Mouse (Mus musculus): ENCODE measurements at regions not wholly inside any gene's neighbourhood (a gene's known extent, or its start where the extent isn't known, plus 50 kb on each side); places are given as distances from the start of the nearest gene placed in this dataset.

GRCm38 (mm10) chr16:86404309-86404708, 502.7 kb upstream of the Adamts5 start:
- no peak for ATAC-seq (ENCODE audit: extremely low read depth, insufficient number of reproducible peaks, low FRiP score, low TSS enrichment)
- no peaks in the 10 kb centered on the region for H3K36me3 ChIP-seq
- no peak overlapping the region for H3K9ac ChIP-seq
- H3K4me2 ChIP-seq: no peak overlapping the region
- no peak overlapping the region for H3K27ac ChIP-seq (replicated peaks)
- no peaks in the 10 kb centered on the region for H3K9me3 ChIP-seq
- H3K4me3 ChIP-seq: no peak overlapping the region
- WGBS: 80% methylated on average over 2 of the region's 2 CpGs
- H3K4me1 ChIP-seq: no peaks in the 10 kb centered on the region
- no peaks in the 10 kb centered on the region for H3K27me3 ChIP-seq (replicated peaks)

- 87% methylated on average over 1 of the region's 1 CpGs for WGBS
- H3K36me3 ChIP-seq: no peaks in the 10 kb centered on the region
- no peaks in the 10 kb centered on the region for H3K27me3 ChIP-seq (replicated peaks)
- no peaks in the 10 kb centered on the region for H3K4me1 ChIP-seq
- H3K9me3 ChIP-seq: no peaks in the 10 kb centered on the region
- no peak overlapping the region for H3K4me2 ChIP-seq
- H3K27ac ChIP-seq (replicated peaks): no peak overlapping the region
- no peak overlapping the region for H3K9ac ChIP-seq
- no peak overlapping the region for H3K4me3 ChIP-seq
- ATAC-seq (ENCODE audit: extremely low read depth, insufficient number of reproducible peaks, low FRiP score, low TSS enrichment): no peak
Measured at GRCm38 (mm10) chr16:86401381-86401780, 499.8 kb upstream of the Adamts5 start.

GRCm38 (mm10) chr16:86399288-86399687, 497.7 kb upstream of the Adamts5 start:
- no peak overlapping the region for H3K4me2 ChIP-seq
- no peak for ATAC-seq (ENCODE audit: extremely low read depth, insufficient number of reproducible peaks, low FRiP score, low TSS enrichment)
- 85% methylated on average over 1 of the region's 1 CpGs for WGBS
- no peaks in the 10 kb centered on the region for H3K4me1 ChIP-seq
- H3K36me3 ChIP-seq: no peaks in the 10 kb centered on the region
- H3K4me3 ChIP-seq: no peak overlapping the region
- H3K9ac ChIP-seq: no peak overlapping the region
- H3K27me3 ChIP-seq (replicated peaks): no peaks in the 10 kb centered on the region
- no peak overlapping the region for H3K27ac ChIP-seq (replicated peaks)
- H3K9me3 ChIP-seq: no peaks in the 10 kb centered on the region

GRCm38 (mm10) chr16:86397521-86397920, 495.9 kb upstream of the Adamts5 start:
- Histone ChIP-seq H3K27me3 (replicated peaks) (no peaks in the 10 kb centered on the region), H3K9ac (no peak overlapping the region), H3K4me2 (no peak overlapping the region), H3K4me3 (no peak overlapping the region), H3K27ac (replicated peaks) (no peak overlapping the region), H3K36me3 (no peaks in the 10 kb centered on the region), H3K4me1 (no peaks in the 10 kb centered on the region), H3K9me3 (no peaks in the 10 kb centered on the region)
- no peak for ATAC-seq (ENCODE audit: extremely low read depth, insufficient number of reproducible peaks, low FRiP score, low TSS enrichment)
- 67% methylated on average over 2 of the region's 2 CpGs for WGBS

- 57% methylated on average over 3 of the region's 3 CpGs for WGBS
- ATAC-seq (ENCODE audit: extremely low read depth, insufficient number of reproducible peaks, low FRiP score, low TSS enrichment): no peak
Measured at GRCm38 (mm10) chr16:86389063-86389723, 487.6 kb upstream of the Adamts5 start.

GRCm38 (mm10) chr16:86388128-86388527, 486.5 kb upstream of the Adamts5 start:
- Histone ChIP-seq H3K9ac (no peak overlapping the region), H3K9me3 (no peaks in the 10 kb centered on the region), H3K36me3 (no peaks in the 10 kb centered on the region), H3K4me3 (no peak overlapping the region), H3K27ac (replicated peaks) (no peak overlapping the region), H3K4me1 (no peaks in the 10 kb centered on the region), H3K4me2 (no peak overlapping the region), H3K27me3 (replicated peaks) (no peaks in the 10 kb centered on the region)
- no peak for ATAC-seq (ENCODE audit: extremely low read depth, insufficient number of reproducible peaks, low FRiP score, low TSS enrichment)
- WGBS: 65% methylated on average over 1 of the region's 1 CpGs

More at GRCm38 (mm10) chr16:86389063-86389723, 487.6 kb upstream of the Adamts5 start:
- Histone ChIP-seq H3K4me3 (no peak overlapping the region), H3K36me3 (no peaks in the 10 kb centered on the region), H3K4me1 (no peaks in the 10 kb centered on the region), H3K9me3 (no peaks in the 10 kb centered on the region), H3K4me2 (no peak overlapping the region), H3K27me3 (replicated peaks) (no peaks in the 10 kb centered on the region), H3K9ac (no peak overlapping the region), H3K27ac (replicated peaks) (no peak overlapping the region)

GRCm38 (mm10) chr16:86377991-86378390, 476.4 kb upstream of the Adamts5 start:
- 39% methylated on average over 3 of the region's 3 CpGs for WGBS
- no peaks in the 10 kb centered on the region for H3K9me3 ChIP-seq
- ATAC-seq (ENCODE audit: extremely low read depth, insufficient number of reproducible peaks, low FRiP score, low TSS enrichment): no peak

GRCm38 (mm10) chr16:86371652-86372051, 470.0 kb upstream of the Adamts5 start:
- Histone ChIP-seq H3K4me1 (no peaks in the 10 kb centered on the region), H3K4me3 (no peak overlapping the region), H3K27ac (replicated peaks) (no peak overlapping the region), H3K4me2 (no peak overlapping the region), H3K9ac (no peak overlapping the region), H3K27me3 (replicated peaks) (no peaks in the 10 kb centered on the region), H3K36me3 (no peaks in the 10 kb centered on the region), H3K9me3 (no peaks in the 10 kb centered on the region)
- WGBS: 54% methylated on average over 4 of the region's 4 CpGs
- no peak for ATAC-seq (ENCODE audit: extremely low read depth, insufficient number of reproducible peaks, low FRiP score, low TSS enrichment)

More at GRCm38 (mm10) chr16:86377991-86378390, 476.4 kb upstream of the Adamts5 start:
- H3K4me3 ChIP-seq: no peak overlapping the region
- no peak overlapping the region for H3K9ac ChIP-seq
- no peaks in the 10 kb centered on the region for H3K36me3 ChIP-seq
- H3K27ac ChIP-seq (replicated peaks): no peak overlapping the region
- no peaks in the 10 kb centered on the region for H3K4me1 ChIP-seq
- H3K4me2 ChIP-seq: no peak overlapping the region
- no peaks in the 10 kb centered on the region for H3K27me3 ChIP-seq (replicated peaks)

GRCm38 (mm10) chr16:86368449-86368848, 466.8 kb upstream of the Adamts5 start:
- H3K9me3 ChIP-seq: no peaks in the 10 kb centered on the region
- no peaks in the 10 kb centered on the region for H3K4me1 ChIP-seq
- H3K27me3 ChIP-seq (replicated peaks): no peaks in the 10 kb centered on the region
- H3K4me3 ChIP-seq: no peak overlapping the region
- WGBS: 65% methylated on average over 5 of the region's 5 CpGs
- H3K4me2 ChIP-seq: no peak overlapping the region
- no peak overlapping the region for H3K27ac ChIP-seq (replicated peaks)
- ATAC-seq (ENCODE audit: extremely low read depth, insufficient number of reproducible peaks, low FRiP score, low TSS enrichment): no peak
- H3K36me3 ChIP-seq: no peaks in the 10 kb centered on the region
- H3K9ac ChIP-seq: no peak overlapping the region

- Histone ChIP-seq H3K4me3 (no peak overlapping the region), H3K4me1 (no peaks in the 10 kb centered on the region), H3K27me3 (replicated peaks) (no peaks in the 10 kb centered on the region), H3K4me2 (no peak overlapping the region), H3K36me3 (no peaks in the 10 kb centered on the region), H3K9ac (no peak overlapping the region), H3K27ac (replicated peaks) (no peak overlapping the region), H3K9me3 (no peaks in the 10 kb centered on the region)
- WGBS: 76% methylated on average over 1 of the region's 1 CpGs
- no peak for ATAC-seq (ENCODE audit: extremely low read depth, insufficient number of reproducible peaks, low FRiP score, low TSS enrichment)
Measured at GRCm38 (mm10) chr16:86366197-86366596, 464.6 kb upstream of the Adamts5 start.

GRCm38 (mm10) chr16:86361099-86361498, 459.5 kb upstream of the Adamts5 start:
- no peaks in the 10 kb centered on the region for H3K36me3 ChIP-seq
- WGBS: 82% methylated on average over 5 of the region's 5 CpGs
- H3K9me3 ChIP-seq: no peaks in the 10 kb centered on the region
- H3K9ac ChIP-seq: no peak overlapping the region
- no peak overlapping the region for H3K4me2 ChIP-seq
- no peak for ATAC-seq (ENCODE audit: extremely low read depth, insufficient number of reproducible peaks, low FRiP score, low TSS enrichment)
- H3K4me3 ChIP-seq: no peak overlapping the region
- H3K27me3 ChIP-seq (replicated peaks): no peaks in the 10 kb centered on the region
- H3K4me1 ChIP-seq: no peaks in the 10 kb centered on the region
- no peak overlapping the region for H3K27ac ChIP-seq (replicated peaks)

- no peaks in the 10 kb centered on the region for H3K4me1 ChIP-seq
- no peak overlapping the region for H3K4me3 ChIP-seq
- H3K27me3 ChIP-seq (replicated peaks): no peaks in the 10 kb centered on the region
- H3K9ac ChIP-seq: no peak overlapping the region
- no peak overlapping the region for H3K27ac ChIP-seq (replicated peaks)
- ATAC-seq (ENCODE audit: extremely low read depth, insufficient number of reproducible peaks, low FRiP score, low TSS enrichment): no peak
- no peak overlapping the region for H3K4me2 ChIP-seq
- 70% methylated on average over 2 of the region's 2 CpGs for WGBS
- H3K9me3 ChIP-seq: no peaks in the 10 kb centered on the region
- H3K36me3 ChIP-seq: no peaks in the 10 kb centered on the region
Measured at GRCm38 (mm10) chr16:86355036-86355435, 453.4 kb upstream of the Adamts5 start.

Measured in heart, embryonic 13.5 days (tissue).